Mouse (Mus musculus) spleen, adult 2 months (tissue): ENCODE data around the gene Cep135.

Experiments
- CTCF ChIP-seq: fragments of 200-500 bp; IDR thresholded peaks from 2 replicates; pipeline ENCODE4 v1.5.1; 2011; ENCODE audit warnings: mild to moderate bottlenecking, inconsistent platforms; ENCODE audit not compliant: insufficient read depth, insufficient read length, insufficient replicate concordance; ENCODE audit errors: extremely low read depth
- POLR2A ChIP-seq: fragments of 200-500 bp; IDR thresholded peaks from 2 replicates; pipeline ENCODE4 v1.6.1; 2011; ENCODE audit warnings: low read depth, low read length, inconsistent platforms

DNA sequence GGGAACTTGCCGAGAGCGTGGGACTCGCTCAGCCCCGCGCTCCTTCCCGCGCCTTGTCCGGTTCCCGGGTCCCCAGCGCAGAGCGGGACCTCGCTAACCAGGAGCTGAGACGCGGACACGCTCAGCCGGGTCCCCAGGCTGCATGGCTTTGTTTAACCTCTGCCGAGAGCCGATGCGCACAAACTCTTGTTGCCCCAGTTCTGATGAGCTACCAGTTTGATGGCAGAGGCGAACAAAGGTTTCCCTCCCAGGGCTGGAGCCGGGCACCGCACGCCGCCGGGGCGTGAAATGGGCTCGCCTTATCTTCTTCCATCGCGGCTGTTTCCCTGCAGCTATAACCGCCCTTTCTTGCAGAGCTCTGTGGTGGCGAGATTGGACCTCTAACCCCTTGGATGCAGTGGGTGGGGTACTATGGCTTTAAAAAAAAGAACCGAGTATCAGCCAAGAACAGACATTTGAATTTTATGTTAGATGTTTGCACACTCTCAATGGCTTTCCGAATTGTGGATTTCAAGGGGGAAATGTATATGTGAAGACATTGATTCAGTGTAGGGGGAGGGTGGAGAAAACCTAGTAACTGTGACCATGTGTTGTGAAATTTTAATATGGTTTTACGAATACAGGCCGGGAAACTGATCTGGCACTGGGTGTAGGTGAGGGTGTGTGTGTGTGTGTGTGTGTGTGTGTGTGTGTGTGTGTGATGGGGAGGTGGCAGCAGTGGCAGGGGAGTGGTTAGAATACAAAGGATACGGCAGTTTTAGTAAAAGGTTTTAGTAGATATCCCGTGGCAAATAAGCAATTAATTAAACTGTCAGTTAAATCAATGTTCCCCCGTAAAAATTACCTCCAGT, 69.8 kb downstream of the Cep135 start:
- TF ChIP-seq CTCF = no peak
- no peak for TF ChIP-seq POLR2A
